Mouse (Mus musculus) lung, postnatal 36 days (tissue): ENCODE measurements at regions not wholly inside any gene's neighbourhood (a gene's known extent, or its start where the extent isn't known, plus 50 kb on each side); places are given as distances from the start of the nearest gene placed in this dataset.

ENCODE experiments used
- DNase-seq: peaks from one replicate; pipeline ENCODE4 v3.0.0; 2022; ENCODE audit warnings: mixed read lengths

DNA sequence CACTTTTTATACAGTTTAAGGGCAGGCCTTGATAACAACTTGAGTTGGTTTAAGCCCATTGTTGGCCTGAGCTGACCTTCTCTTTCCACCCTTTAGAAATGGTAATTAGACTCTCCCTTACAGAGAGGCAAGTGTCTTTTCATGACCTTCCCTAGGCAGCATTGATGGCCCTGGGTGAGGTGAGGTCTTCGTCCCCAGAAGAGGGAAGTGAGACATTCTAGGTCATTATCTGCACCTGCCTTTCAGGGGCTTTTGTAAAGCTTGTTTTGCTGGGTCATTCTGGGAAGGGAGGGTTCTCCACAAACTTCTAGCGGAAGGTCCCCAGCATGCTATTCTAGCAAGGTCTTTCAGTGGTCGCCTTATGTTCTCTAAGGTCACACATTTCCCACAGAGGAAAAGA lies 93.6 kb upstream of the Foxn2 start:
- no peak for DNase-seq

DNA sequence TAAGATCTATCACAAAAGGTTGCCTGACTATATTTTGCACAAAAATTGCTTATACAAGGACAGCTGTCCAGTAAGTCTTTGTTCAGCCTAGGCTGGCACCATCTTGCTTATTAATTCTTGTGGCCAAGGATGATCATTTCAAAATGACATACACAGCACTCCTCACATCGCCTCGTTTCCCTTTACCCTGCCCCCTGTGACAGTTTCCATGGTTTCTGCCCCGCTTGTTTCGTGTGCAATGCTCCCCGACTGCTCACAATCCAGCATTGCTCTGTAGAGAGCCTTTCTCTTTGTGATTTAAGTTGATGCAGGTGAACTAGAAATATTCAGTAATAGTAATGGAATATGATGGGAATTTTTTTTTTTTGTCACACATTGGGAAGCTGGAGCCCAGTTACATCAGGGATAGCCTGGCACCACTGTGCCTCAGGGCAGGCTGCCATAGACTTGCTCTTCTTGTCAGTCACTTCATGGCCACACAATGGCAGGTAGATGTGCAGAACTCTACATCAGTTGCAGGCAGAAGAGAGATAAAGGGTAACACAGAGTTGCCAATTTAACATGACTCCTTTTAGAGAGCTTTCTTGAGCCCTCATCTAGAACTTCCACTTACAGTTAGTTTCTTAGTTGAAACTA lies 90.6 kb upstream of the Foxn2 start:
- no peak for DNase-seq

DNA sequence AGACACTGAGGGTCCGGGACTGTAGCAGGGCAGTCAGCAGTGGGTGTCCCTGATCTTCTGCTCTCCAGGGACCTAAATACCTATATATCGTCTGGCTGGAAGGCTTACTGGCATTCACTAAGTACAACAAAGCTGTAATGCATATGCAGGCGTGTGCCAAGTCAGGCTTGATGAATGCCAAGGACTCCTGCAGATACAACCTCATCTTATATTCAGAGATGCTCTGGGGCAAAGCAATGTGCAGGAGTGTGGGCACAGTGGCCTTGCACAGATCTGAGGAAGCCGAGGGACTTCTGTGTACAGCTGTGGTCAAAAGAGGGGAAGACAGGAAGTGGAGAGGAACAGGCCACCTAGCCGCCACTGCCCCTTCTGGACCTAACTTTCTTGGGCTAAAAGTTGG lies 89.5 kb upstream of the Foxn2 start:
- DNase-seq, result no peak

DNA sequence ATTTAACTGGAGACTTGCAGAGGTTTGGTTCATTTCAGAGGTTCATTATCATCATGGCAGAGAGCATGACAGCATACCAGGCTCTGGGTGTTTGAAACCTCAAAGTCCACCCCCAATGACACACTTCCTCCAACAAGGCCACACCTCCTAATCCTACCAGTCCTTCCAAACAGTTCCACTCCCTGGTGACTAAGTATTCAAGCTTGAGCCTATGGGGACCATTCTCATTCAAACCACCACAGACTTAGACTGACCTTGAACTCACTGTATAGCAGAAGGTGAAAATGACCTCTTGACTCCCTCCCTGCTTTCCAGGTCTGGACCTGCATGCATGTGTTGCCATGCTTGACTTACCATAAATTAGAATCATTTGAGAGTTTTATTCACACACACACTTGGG lies 87.6 kb upstream of the Foxn2 start:
- no peak for DNase-seq

DNA sequence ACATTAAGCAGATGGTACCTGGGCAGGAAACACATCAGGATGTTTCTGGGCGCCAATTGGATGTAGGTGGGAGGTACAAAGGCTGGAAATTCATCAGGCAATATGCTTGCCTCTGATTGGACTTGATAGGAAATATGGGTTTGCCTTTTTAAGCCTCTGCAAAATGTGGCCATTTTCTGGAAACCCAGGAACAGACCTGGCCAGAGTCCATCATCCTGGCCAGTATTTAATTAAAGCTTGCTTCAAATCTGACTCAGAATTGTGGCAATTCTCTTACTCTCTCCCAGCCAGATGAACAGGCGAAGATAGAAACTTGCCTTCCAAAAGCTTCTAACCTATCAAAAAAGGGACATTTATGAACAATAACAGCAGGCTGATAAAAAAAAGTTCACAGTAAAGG lies 79.3 kb upstream of the Foxn2 start:
- DNase-seq, result no peak

DNA sequence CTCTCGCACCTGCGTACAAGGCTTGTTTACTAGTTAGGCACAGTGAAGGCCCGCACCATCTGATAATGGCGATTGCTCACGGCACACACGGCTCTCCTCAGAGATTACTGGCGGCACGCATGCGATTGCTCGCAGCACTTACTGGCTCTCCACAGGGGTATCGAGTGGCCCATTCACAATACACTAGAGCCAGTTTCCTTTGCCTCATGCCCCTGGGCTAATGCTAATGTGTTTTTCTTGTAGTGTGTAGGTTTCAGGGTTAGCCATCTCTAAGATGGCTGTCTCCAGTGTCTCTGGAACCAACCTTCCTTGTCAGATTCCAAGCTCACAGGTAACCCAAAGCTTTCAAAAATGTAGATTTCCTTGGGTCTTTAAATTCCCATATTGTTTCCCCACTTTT lies 78.1 kb upstream of the Foxn2 start:
- DNase-seq, result no peak

DNA sequence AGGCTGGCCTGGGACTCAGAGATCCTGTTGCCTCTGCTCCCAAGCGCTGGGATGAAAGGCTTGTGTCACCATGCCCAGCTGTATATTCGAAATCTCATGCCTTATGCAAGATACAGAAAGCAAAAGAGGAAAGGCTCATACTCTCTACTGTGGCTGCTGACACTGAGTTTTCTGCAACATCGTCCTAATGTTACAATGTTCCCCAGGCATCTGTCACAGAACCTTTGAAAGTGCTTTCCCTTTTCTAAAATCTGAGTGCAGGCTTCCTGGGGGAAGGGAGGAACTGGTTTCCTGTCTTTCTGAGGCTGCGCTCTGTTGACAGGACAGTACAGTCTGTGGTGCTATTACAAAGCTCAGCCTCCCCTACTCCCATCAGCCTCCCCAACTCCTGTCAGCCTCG lies 72.6 kb upstream of the Foxn2 start:
- no peak for DNase-seq

DNA sequence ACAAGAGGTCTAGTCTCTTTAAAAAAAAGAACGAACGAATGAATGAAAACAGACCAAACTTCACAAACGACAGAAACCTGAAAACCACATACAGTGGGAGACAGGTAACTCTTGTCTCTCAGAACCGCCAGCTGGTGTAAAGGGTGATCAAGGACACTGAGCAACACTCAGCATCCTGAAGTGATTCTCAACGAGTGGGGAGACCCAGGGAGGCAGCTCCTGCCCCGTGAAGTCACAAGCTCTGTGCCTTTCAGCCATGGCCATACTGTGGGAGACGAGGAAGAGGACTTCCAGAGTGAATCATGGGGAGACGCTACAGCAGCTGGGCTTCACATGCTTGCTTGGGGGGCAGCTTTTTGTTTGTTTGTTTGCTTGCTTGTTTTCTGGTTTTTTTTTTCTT lies 70.5 kb upstream of the Foxn2 start:
- no peak for DNase-seq

DNA sequence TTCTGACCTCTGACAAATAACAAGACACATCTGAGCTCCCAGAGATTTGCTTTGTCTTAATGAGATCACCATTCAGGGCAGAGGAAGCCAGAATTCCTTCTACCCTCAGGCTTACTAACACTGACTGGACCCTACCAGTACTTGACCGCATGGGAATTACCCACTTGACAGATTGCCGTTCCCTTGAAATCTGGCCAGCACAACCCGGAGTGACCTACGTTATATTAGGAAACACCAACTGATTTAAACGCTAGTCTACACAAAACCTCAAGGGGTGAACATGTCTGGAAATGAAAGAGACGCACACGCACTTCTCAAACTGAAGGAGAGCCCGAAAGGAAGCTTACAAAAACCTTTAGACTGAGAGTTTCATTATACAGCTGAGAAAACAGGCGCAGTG lies 69.8 kb upstream of the Foxn2 start:
- peak; percentile 48 for DNase-seq

DNA sequence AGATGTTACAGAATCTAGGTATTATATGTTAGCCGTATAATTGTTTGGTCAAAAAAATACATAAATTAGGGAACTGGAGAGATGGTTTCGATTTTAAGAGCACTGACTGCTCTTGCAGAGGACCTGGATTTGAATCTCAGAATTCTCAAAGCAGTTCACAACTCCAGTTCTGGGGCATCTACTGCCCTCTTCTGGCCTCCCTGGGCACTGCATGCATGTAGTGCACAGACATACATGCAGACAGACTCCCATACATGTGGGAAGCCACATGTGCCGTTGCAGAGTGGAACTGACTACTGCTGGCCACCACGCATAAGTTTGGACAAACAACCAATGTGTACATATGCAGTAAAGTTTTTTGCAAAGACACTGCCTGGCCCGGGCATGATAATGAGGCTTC lies 62.0 kb upstream of the Foxn2 start:
- peak; percentile 8 for DNase-seq

DNA sequence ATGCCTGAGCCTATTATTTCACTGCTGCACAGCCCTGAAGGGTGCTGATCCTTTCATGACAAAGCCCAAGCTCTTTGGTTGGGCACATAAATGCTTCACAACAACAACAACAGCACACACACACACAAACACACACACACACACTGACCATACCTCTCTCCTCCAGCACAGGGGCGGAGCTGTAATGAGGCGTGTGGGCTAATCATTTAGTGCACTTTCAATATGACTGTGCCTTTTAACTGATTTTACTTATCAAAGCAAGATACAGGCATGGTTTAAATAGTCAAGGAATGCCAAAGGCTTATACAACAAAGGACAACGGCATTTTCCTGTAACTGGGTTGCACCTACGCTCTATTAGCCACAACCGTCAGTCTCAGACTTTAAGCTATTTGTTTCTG lies 61.1 kb upstream of the Foxn2 start:
- no peak for DNase-seq

DNA sequence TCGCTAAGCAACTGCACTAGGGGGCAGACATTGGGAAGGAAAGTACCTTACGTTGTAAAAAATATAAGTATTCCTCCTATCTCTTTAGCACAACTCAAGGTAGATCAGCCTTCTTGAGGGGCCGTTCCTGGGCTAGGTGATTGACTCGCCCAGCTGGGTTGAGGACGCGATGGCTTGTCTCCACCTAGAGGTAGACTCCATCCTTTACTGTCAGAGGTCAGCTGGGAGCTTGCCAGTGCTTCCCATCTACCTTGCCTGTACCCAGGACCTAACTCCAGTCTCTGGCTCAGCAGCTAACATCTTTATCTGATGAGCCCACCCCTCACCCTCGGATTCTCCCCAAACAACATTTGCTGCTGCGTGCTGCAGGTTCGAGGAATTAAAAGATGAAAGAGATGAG lies 59.4 kb upstream of the Foxn2 start:
- DNase-seq, result no peak

DNA sequence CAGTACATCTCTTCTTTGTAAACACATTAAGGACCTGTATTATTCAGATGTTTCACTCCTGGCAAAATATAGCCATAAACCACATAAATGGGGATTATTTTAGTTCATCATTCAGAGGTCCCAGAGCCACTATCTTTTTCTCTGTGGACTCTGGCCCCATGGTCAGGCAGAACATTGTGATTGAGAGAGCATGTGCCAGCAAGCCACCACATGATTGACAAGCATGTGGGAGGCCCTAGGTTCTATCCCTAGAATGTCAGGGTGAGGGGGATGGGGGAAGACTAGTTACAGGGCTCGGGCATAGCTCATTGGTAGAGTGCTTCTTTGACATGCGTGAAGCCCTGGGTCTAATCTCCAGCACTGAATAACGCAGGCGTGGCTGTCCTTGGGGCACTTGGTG lies 57.1 kb upstream of the Foxn2 start:
- DNase-seq, result no peak

DNA sequence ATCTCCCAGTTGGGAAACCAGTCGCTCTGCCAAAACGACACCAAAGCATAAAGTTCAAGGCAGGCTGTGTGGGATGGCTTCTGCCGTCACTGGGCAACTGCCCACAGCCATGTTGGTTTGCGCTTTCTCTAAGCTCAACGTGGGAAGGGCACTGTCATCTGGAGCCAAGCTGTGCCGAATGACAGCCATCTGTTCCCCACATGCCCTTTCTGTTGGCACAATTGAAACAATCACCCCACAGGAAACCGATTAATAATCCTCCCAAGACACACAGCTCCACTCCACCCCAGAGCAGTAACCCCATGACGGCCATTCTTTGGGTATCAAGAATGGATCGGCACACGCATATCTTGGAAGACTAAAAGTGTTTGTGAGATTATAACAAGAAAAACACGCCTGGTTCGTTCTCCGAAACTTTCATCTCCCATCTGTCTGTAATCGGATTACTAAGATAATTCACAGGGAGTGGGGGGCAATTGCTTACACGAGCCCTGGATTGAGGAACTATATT lies 52.0 kb upstream of the Foxn2 start:
- no peak for DNase-seq

DNA sequence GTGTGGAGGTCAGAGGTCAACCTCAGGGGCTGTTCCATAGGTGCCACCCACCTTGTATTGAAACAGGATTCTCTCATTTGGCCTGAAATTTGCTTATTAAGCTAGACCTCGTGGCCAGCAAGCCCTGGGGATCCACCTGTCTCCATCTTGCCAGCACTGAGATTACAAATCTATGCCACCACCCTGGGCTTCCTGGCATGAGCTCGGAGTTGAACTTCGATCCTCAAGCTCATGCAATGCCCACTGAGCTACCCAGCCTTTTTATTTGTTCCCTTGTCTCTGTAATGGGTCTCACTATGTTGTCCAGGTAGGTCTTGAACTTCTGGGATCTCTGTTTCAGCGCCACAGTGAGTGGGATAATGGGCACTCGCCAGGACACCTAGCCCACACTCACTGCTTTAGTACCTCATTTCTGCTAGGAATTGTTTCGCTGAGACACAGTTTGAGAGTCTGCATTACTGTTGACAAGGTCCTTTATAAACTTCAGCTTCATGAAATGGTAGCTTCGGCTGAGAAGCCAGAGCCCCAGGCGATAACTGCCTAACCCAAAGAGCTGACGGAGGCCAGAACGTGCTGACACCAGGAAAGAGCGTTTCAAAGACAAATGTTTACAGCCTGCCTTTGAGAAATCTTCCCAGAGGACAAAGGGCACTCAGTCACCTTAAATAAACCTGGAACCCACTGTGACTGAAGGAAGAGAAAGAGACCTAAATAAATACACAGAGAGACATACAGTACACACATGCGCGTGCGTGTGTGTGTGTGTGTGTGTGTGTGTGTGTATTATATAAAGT lies 50.6 kb upstream of the Foxn2 start:
- no peak for DNase-seq
